Mouse (Mus musculus) cerebellum, adult 2 months (tissue): ENCODE results near the gene Ankrd1. TPM values are rescaled to one million over a fixed set of nuclear protein-coding genes. Genes with fewer than 3 reads are reported as not detected.
A peak's percentile ranks its signal among the peaks of the same experiment; 100 is the strongest.

ENCODE experiments used
- DNase-seq, 2 experiments: peaks; one replicate each; pipeline ENCODE4 v3.0.0; 2021
- H3K27ac ChIP-seq: fragments of 200-500 bp; 2 replicates; pipeline ENCODE4 v1.5.1; 2012; ENCODE audit warnings: low read length, control low read depth, inconsistent platforms; ENCODE audit not compliant: insufficient read depth
- H3K27me3 ChIP-seq: fragments of 200-500 bp; 2 replicates; pipeline ENCODE4 v1.6.1; 2012; ENCODE audit warnings: inconsistent platforms, mild to moderate bottlenecking, low read length, moderate library complexity; ENCODE audit not compliant: control insufficient read depth, insufficient read depth
- H3K4me1 ChIP-seq: fragments of 200-500 bp; 2 replicates; pipeline ENCODE4 v1.6.1; 2011; ENCODE audit warnings: low read length; ENCODE audit not compliant: control insufficient read depth, insufficient read depth
- H3K4me3 ChIP-seq: fragments of 200-500 bp; replicated peaks from 2 replicates; pipeline ENCODE3; 2011; ENCODE audit warnings: mild to moderate bottlenecking, low read depth, low read length, control low read depth; ENCODE audit not compliant: insufficient read depth
- CTCF ChIP-seq: fragments of 200-500 bp; IDR thresholded peaks from 2 replicates; pipeline ENCODE4 v1.5.1; 2011; ENCODE audit warnings: low read depth, mild to moderate bottlenecking, control low read depth, low read length, moderate library complexity, borderline replicate concordance; ENCODE audit not compliant: insufficient read depth
- POLR2A ChIP-seq: fragments of 200-500 bp; IDR thresholded peaks from 2 replicates; pipeline ENCODE4 v1.6.1; 2011; ENCODE audit warnings: low read length, control low read depth, borderline replicate concordance; ENCODE audit not compliant: insufficient read depth
- WGBS: fragments of 180-500 bp; shearing (Covaris S2); methylation state at CpG from one replicate; pipeline ENCODE4 v1.1.7; 2018; 5-methylcytosine and 5-hydroxymethylcytosine counted together
- polyA plus RNA-seq: library from polyadenylated mRNA; depleted of rRNA; stranded (reverse); fragments of >200 nt; gene quantifications from 2 replicates; pipeline ENCODE4 v1.2.3, GENCODE M21; 2012; rRNA removed

The Ankrd1 gene
- 0.05 and 0.07 TPM in 2 replicates for polyA plus RNA-seq

DNA sequence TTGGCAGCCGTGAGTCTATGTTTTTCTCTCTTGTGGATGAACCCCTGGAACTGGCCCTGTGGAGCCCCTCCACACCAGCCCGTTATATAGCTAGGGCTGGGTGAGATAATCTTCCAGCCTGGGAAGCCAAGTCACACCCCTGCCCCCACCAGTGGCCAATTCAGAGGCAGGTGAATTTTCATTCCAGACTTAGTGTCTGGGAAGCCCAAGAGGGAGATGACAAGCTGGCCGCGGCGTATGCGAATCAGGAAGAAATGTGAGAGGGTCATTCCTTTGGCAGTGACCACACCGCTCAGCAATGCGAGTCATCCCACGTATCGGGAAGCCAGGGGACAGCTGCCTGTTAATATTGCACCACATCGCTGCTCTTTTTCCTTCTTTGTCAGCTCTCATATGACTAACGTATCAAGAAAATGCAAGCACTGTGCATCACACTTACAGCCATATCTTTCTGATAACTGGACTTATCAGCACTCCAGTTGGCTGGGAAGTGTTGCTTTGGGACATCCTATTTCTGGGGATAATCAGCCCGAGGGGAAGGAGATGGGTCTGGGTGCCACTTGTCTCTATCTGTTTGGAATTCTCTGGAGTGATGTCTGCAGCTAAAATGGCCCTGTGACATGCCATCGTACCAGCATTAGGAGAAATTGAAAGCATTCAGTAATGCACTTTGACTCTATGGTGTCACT, at the start of gene Ankrd1:
Gene Ankrd1, minus strand, starts transcription at position 317 of the 689 bp plus-strand sequence.
- no peak for TF ChIP-seq CTCF
- TF ChIP-seq POLR2A: no peak
- H3K27ac ChIP-seq: no peak within 1 kb of the TSS
- WGBS: 80% methylated on average over 14 of the region's 14 CpGs
- H3K27me3 ChIP-seq: no peaks in the 10 kb centered on the region
- no peak for DNase-seq
- no peak within 1 kb of the TSS for H3K4me3 ChIP-seq
- H3K4me1 ChIP-seq: no peaks in the 10 kb centered on the region

DNA sequence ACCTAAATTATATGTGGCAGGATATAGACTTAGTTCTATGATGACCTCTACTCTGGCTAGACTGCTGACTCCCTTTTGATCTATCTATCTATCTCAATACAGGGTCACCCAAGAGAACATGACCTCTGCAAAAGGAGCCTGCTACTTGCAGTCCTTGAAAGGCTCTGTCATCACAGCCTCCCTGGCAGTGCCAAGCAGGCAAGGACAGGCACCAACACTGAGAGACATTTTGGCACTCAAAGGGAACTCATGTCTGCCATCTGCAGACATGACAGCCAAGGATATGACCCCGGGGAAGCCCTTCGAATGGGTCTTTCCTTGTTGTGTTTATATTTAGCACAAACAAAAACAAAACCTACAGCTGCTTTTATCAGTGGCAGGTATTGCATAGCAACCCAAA, 49.2 kb upstream of the Ankrd1 start:
- Histone ChIP-seq H3K27me3 (no peaks in the 10 kb centered on the region), H3K4me1 (no peaks in the 10 kb centered on the region), H3K27ac (no peak overlapping the region), H3K4me3 (no peak overlapping the region)
- 6% methylated on average over 2 of the region's 2 CpGs for WGBS
- TF ChIP-seq CTCF: no peak
- no peak for TF ChIP-seq POLR2A
- DNase-seq: no peak

- TF ChIP-seq POLR2A (no peak), CTCF (no peak)
- H3K4me3 ChIP-seq: no peak overlapping the region
- DNase-seq: no peak
- WGBS: 92% methylated on average over 4 of the region's 4 CpGs
- no peaks in the 10 kb centered on the region for H3K4me1 ChIP-seq
- H3K27me3 ChIP-seq: no peaks in the 10 kb centered on the region
- no peak overlapping the region for H3K27ac ChIP-seq
Observed at GRCm38 (mm10) chr19:36168121-36168520, 48.2 kb upstream of the Ankrd1 start.

DNA sequence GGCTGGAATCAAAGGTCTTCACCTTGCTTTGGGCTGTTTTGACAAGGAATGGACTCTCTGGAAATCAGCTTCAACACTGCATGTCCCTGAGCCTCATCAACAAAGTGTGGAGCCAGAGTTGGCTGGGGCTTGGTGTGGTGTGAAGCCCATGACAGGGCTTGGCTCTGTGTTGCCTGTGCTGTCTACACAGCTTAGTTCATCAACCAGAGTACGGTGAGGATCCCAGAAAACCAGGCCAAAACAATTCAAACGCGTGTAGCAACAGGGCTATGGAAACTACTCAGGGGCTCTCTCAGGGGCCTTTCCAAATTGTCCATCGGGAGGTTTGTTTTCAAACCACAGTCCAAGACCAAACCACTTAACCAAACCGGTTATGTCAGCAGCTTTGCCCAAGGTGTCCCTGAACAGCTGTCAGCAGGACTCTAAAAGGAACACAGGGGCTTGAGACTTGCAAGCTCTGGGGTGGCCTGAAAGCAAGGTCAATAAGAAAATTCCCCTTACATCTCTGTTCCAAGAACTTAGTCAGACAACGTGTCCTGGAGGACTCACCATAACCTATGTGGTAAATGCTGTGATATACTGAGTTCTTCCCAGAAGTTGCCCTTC, 47.5 kb upstream of the Ankrd1 start:
- no peak overlapping the region for H3K27ac ChIP-seq
- no peaks in the 10 kb centered on the region for H3K4me1 ChIP-seq
- no peak for DNase-seq
- H3K27me3 ChIP-seq: no peaks in the 10 kb centered on the region
- no peak overlapping the region for H3K4me3 ChIP-seq
- no peak for TF ChIP-seq CTCF
- no peak for TF ChIP-seq POLR2A
- WGBS: 62% methylated on average over 6 of the region's 6 CpGs

DNA sequence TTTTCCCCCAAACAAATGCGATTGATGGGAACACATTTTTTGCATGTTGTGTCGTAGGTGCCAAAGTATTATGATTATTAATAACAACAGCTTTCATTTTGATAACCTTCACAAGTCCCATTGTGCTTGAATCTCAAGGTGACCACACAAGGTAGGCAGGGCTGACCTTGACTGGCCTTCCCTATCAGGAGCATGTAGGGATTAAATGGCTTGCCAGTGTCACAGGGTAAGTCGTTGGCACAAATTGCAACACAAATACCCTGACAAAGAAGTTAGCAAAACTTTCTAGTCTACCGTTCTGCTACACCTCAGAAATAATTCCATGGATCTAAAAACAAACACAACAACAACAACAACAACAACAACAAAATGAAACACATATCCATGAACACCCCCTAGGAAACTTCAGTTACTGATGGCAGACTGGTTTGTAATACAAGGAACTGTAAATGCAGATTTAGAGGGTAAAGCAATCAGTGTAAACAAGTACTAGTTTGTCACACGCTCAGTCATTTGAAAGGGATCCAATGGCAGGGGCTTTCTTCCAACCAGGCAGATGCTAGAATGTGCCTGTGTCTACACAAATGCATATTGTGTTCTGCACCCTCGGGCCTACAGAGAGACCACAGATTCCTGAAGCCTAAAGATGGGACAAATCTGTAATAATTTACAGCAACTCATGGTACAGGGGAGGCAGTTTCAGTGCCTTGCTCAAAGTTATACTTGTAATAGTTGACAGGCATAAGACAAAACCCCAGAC, 46.7 kb upstream of the Ankrd1 start:
- Histone ChIP-seq H3K4me3 (no peak overlapping the region), H3K27ac (no peak overlapping the region), H3K4me1 (no peaks in the 10 kb centered on the region), H3K27me3 (no peaks in the 10 kb centered on the region)
- DNase-seq: no peak
- 73% methylated on average over 6 of the region's 6 CpGs for WGBS
- TF ChIP-seq POLR2A (no peak), CTCF (no peak)

- DNase-seq: no peak
- 48% methylated on average over 4 of the region's 4 CpGs for WGBS
- Histone ChIP-seq H3K4me1 (no peaks in the 10 kb centered on the region), H3K27me3 (no peaks in the 10 kb centered on the region), H3K4me3 (no peak overlapping the region), H3K27ac (no peak overlapping the region)
- no peak for TF ChIP-seq POLR2A
- no peak for TF ChIP-seq CTCF
Observed at GRCm38 (mm10) chr19:36165351-36165750, 45.5 kb upstream of the Ankrd1 start.

DNA sequence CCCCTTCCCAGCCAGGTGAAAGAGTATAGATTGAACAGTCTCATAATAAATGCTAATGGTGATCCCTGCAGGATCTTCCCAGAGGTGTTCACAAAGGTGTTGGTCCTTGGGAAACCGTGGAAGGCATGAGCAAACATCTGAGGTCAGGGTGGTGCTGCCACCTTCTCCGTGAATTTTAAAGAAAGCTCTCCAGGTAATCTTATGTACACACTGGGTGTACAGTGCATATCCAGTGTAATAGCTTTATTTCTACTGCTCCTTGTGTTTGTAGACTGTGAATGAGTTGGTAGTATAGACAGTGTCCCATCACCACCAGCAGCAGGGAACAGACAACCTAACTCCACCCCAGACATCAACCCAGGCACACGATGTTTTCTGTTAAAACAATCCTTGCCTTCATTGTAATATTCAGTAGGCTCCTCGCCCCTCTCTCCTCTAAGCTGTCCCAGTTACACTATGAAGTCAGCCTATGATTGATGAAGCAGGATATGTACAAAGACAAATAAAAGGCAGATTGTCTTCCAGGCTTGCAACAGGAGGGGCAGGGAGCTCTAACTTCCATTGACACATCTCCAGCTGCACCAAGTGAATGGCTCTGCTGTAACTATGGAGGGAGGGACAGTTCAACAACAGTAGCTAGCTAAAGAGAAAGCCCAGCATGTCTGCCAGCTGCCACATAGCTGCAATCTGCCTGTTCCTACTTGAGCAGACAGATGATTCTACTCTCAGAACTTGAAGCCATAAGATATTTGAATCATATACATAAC, 30.5 kb upstream of the Ankrd1 start:
- no peaks in the 10 kb centered on the region for H3K27me3 ChIP-seq
- H3K4me3 ChIP-seq: no peak overlapping the region
- WGBS: 60% methylated on average over 4 of the region's 4 CpGs
- no peaks in the 10 kb centered on the region for H3K4me1 ChIP-seq
- H3K27ac ChIP-seq: no peak overlapping the region
- TF ChIP-seq CTCF: no peak
- TF ChIP-seq POLR2A: no peak
- DNase-seq: peak in 1 of 2 experiments; percentile 6
